Mouse (Mus musculus) heart, adult 2 months (tissue): ENCODE data around the gene Pknox2. TPM values are rescaled to one million over a fixed set of nuclear protein-coding genes. Genes with fewer than 3 reads are reported as not detected.

ENCODE experiments used
- DNase-seq, 2 experiments: peaks; one replicate each; pipeline ENCODE4 v3.0.0; 2021
- H3K27ac ChIP-seq: fragments of 200-600 bp; 2 replicates; pipeline ENCODE4 v1.8.1; 2022
- H3K27me3 ChIP-seq: fragments of 200-500 bp; 2 replicates; pipeline ENCODE4 v1.6.1; 2012; ENCODE audit warnings: mild to moderate bottlenecking, low read length, inconsistent platforms, mixed read lengths; ENCODE audit not compliant: control insufficient read depth, insufficient read depth
- H3K36me3 ChIP-seq: fragments of 200-500 bp; 2 replicates; pipeline ENCODE4 v1.6.1; 2012; ENCODE audit warnings: low read length, inconsistent platforms; ENCODE audit not compliant: control insufficient read depth, insufficient read depth
- H3K4me1 ChIP-seq: fragments of 200-500 bp; 2 replicates; pipeline ENCODE4 v1.6.1; 2011; ENCODE audit warnings: low read length; ENCODE audit not compliant: control insufficient read depth, insufficient read depth
- H3K4me3 ChIP-seq: fragments of 200-600 bp; 2 replicates; pipeline ENCODE4 v1.8.1; 2022
- H3K79me2 ChIP-seq: fragments of 200-500 bp; replicated peaks from 2 replicates; pipeline ENCODE4 v1.6.1; 2012; ENCODE audit warnings: mild to moderate bottlenecking, inconsistent platforms, low read length, moderate library complexity, mixed read lengths; ENCODE audit not compliant: control insufficient read depth, insufficient read depth
- H3K9ac ChIP-seq: fragments of 200-500 bp; 2 replicates; pipeline ENCODE4 v1.6.1; 2012; ENCODE audit warnings: low read depth, mild to moderate bottlenecking, control low read depth, inconsistent platforms, low read length, mixed read lengths
- CTCF ChIP-seq: fragments of 200-600 bp; IDR thresholded peaks from 2 replicates; pipeline ENCODE4 v1.8.1; 2022; ENCODE audit warnings: antibody characterized with exemption, mild to moderate bottlenecking, moderate library complexity
- EP300 ChIP-seq: fragments of 200-500 bp; IDR thresholded peaks from 2 replicates; pipeline ENCODE4 v1.6.1; 2011; ENCODE audit warnings: low read depth, low read length, control low read depth; ENCODE audit not compliant: insufficient read depth
- POLR2A ChIP-seq: fragments of 200-500 bp; IDR thresholded peaks from 2 replicates; pipeline ENCODE4 v1.6.1; 2011; ENCODE audit warnings: mild to moderate bottlenecking, low read depth, low read length, control low read depth; ENCODE audit not compliant: insufficient read depth
- WGBS: fragments of 180-500 bp; shearing (Covaris S2); methylation state at CpG from one replicate; pipeline ENCODE4 v1.1.7; 2018; 5-methylcytosine and 5-hydroxymethylcytosine counted together
- intact Hi-C: fragments of 180-260 bp; cut with DNase I; formaldehyde crosslinking; loops from one replicate; pipeline ENCODE4 v1.15.1; 2025
- polyA plus RNA-seq: library from polyadenylated mRNA; depleted of rRNA; stranded (reverse); fragments of >200 nt; gene quantifications from 2 replicates; pipeline ENCODE4 v1.2.3, GENCODE M21; 2012
- total RNA-seq, 2 experiments: library from RNA; stranded (reverse); gene quantifications; 2 replicates each; pipeline ENCODE4 v1.2.3; 2021

Gene Pknox2
- total and polyA plus RNA-seq, 3 experiments = 7.8 to 9.9 (median 9.0) TPM

- intact Hi-C loops = no loop called here
- H3K79me2 ChIP-seq = no peaks in the 10 kb centered on the region
- H3K9ac ChIP-seq = no peak overlapping the region
- H3K4me1 ChIP-seq = no peaks in the 10 kb centered on the region
- H3K27me3 ChIP-seq = no peaks in the 10 kb centered on the region
- H3K36me3 ChIP-seq = no peaks in the 10 kb centered on the region
- DNase-seq = no peak
- no peak overlapping the region for H3K27ac ChIP-seq
- 47% methylated on average over 11 of the region's 11 CpGs for WGBS
- TF ChIP-seq POLR2A = no peak
- TF ChIP-seq EP300 = no peak
- peak; percentile 19 for TF ChIP-seq CTCF
- no peak overlapping the region for H3K4me3 ChIP-seq
These were observed 170.4 kb downstream of the Pknox2 start for GRCm38 (mm10) chr9:36976596-36977362.

- Histone ChIP-seq H3K27me3 (no peaks in the 10 kb centered on the region), H3K4me3 (no peak overlapping the region), H3K79me2 (no peaks in the 10 kb centered on the region), H3K36me3 (no peaks in the 10 kb centered on the region), H3K4me1 (no peaks in the 10 kb centered on the region), H3K9ac (no peak overlapping the region), H3K27ac (no peak overlapping the region)
- 69% methylated on average over 11 of the region's 11 CpGs for WGBS
- DNase-seq = no peak
- intact Hi-C loops = no loop called here
- no peak for TF ChIP-seq POLR2A
- TF ChIP-seq CTCF = peak; percentile 54
- TF ChIP-seq EP300 = no peak
These were observed 173.6 kb downstream of the Pknox2 start for GRCm38 (mm10) chr9:36973486-36974227.

GRCm38 (mm10) chr9:36972089-36972488 lies 175.1 kb downstream of the Pknox2 start:
- Histone ChIP-seq H3K9ac (no peak overlapping the region), H3K36me3 (no peaks in the 10 kb centered on the region), H3K4me3 (no peak overlapping the region), H3K4me1 (no peaks in the 10 kb centered on the region), H3K79me2 (no peaks in the 10 kb centered on the region), H3K27ac (no peak overlapping the region), H3K27me3 (no peaks in the 10 kb centered on the region)
- DNase-seq = no peak
- intact Hi-C loops = no loop called here
- 60% methylated on average over 3 of the region's 3 CpGs for WGBS
- TF ChIP-seq POLR2A (no peak), EP300 (no peak), CTCF (no peak)

GRCm38 (mm10) chr9:36971066-36971465 lies 176.1 kb downstream of the Pknox2 start:
- H3K27ac ChIP-seq = no peak overlapping the region
- intact Hi-C loops = loop anchor here (2.0 kb wide), 2 partner anchors 144 to 176 kb away; partner anchors contain the start of gene Pknox2

GRCm38 (mm10) chr9:36970651-36971050 lies 176.6 kb downstream of the Pknox2 start:
- no peaks in the 10 kb centered on the region for H3K79me2 ChIP-seq
- TF ChIP-seq EP300 (0 out of 2 replicates have a peak, but pooled peaks have one; percentile 14), POLR2A (no peak), CTCF (peak; percentile 93)
- H3K4me1 ChIP-seq = no peaks in the 10 kb centered on the region
- intact Hi-C loops = loop anchor here (1.0 to 2.0 kb wide), 3 partner anchors 144 to 259 kb away; partner anchors contain the start of gene Pknox2
- H3K27me3 ChIP-seq = no peaks in the 10 kb centered on the region
- no peak overlapping the region for H3K9ac ChIP-seq
- H3K27ac ChIP-seq = no peak overlapping the region
- peak; percentile 62 to 72 for DNase-seq
- H3K4me3 ChIP-seq = no peak overlapping the region
- WGBS = 7% methylated on average over 5 of the region's 5 CpGs
- H3K36me3 ChIP-seq = no peaks in the 10 kb centered on the region

More at GRCm38 (mm10) chr9:36971066-36971465, 176.1 kb downstream of the Pknox2 start:
- 32% methylated on average over 3 of the region's 3 CpGs for WGBS
- H3K27me3 ChIP-seq = no peaks in the 10 kb centered on the region
- no peak for DNase-seq
- TF ChIP-seq POLR2A (no peak), CTCF (no peak), EP300 (no peak)
- H3K9ac ChIP-seq = no peak overlapping the region
- no peak overlapping the region for H3K4me3 ChIP-seq
- H3K36me3 ChIP-seq = no peaks in the 10 kb centered on the region
- no peaks in the 10 kb centered on the region for H3K4me1 ChIP-seq
- H3K79me2 ChIP-seq = no peaks in the 10 kb centered on the region
